Mouse (Mus musculus) c-Kit-negative CD71-positive TER-119-positive erythroid progenitor cells, embryonic 14.5 days (primary cell): ENCODE measurements around the gene Smyd3.

Experiments
- DNase-seq: peaks from one replicate; pipeline ENCODE4 v3.0.0-alpha.2; 2013; ENCODE audit warnings: low read depth, low spot score

The Smyd3 gene

GRCm38 (mm10) chr1:179384296-179384695 lies 133.5 kb downstream of the Smyd3 start:
- DNase-seq: no peak

GRCm38 (mm10) chr1:179378102-179378501 lies 139.7 kb downstream of the Smyd3 start:
- DNase-seq: no peak

- DNase-seq: no peak
Measured at GRCm38 (mm10) chr1:179374987-179375386, 142.9 kb downstream of the Smyd3 start.

- DNase-seq: no peak
Measured at GRCm38 (mm10) chr1:179373911-179374310, 143.9 kb downstream of the Smyd3 start.

GRCm38 (mm10) chr1:179371191-179371590 lies 146.7 kb downstream of the Smyd3 start:
- DNase-seq: no peak

- no peak for DNase-seq
Measured at GRCm38 (mm10) chr1:179368426-179369010, 149.3 kb downstream of the Smyd3 start.

- no peak for DNase-seq
Measured at GRCm38 (mm10) chr1:179361481-179362466, 156.1 kb downstream of the Smyd3 start.

- DNase-seq: no peak
Measured at GRCm38 (mm10) chr1:179357111-179357510, 160.7 kb downstream of the Smyd3 start.

GRCm38 (mm10) chr1:179354250-179354649 lies 163.6 kb downstream of the Smyd3 start:
- no peak for DNase-seq

- DNase-seq: no peak
Measured at GRCm38 (mm10) chr1:179345318-179345925, 172.4 kb downstream of the Smyd3 start.

GRCm38 (mm10) chr1:179343426-179343825 lies 174.4 kb downstream of the Smyd3 start:
- no peak for DNase-seq

GRCm38 (mm10) chr1:179341589-179341988 lies 176.3 kb downstream of the Smyd3 start:
- DNase-seq: no peak

- DNase-seq: no peak
Measured at GRCm38 (mm10) chr1:179339066-179339465, 178.8 kb downstream of the Smyd3 start.

GRCm38 (mm10) chr1:179337529-179337928 lies 180.3 kb downstream of the Smyd3 start:
- DNase-seq: no peak

- no peak for DNase-seq
Measured at GRCm38 (mm10) chr1:179326965-179327308, 190.9 kb downstream of the Smyd3 start.

- DNase-seq: no peak
Measured at GRCm38 (mm10) chr1:179326262-179326964, 191.4 kb downstream of the Smyd3 start.

- no peak for DNase-seq
Measured at GRCm38 (mm10) chr1:179324271-179324670, 193.6 kb downstream of the Smyd3 start.

GRCm38 (mm10) chr1:179313618-179314017 lies 204.2 kb downstream of the Smyd3 start:
- no peak for DNase-seq

GRCm38 (mm10) chr1:179309487-179309886 lies 208.4 kb downstream of the Smyd3 start:
- DNase-seq: no peak

- peak; percentile 8 for DNase-seq
Measured at GRCm38 (mm10) chr1:179302446-179303230, 215.2 kb downstream of the Smyd3 start.

GRCm38 (mm10) chr1:179295626-179296025 lies 222.2 kb downstream of the Smyd3 start:
- no peak for DNase-seq
